Mouse (Mus musculus) olfactory bulb, adult 2 months (tissue): ENCODE results near the gene 9130213A22Rik. TPM values are rescaled to one million over a fixed set of nuclear protein-coding genes. Genes with fewer than 3 reads are reported as not detected.

Experiments
- H3K27ac ChIP-seq: fragments of 200-500 bp; 2 replicates; pipeline ENCODE4 v1.5.1; 2012; ENCODE audit warnings: low read depth, low read length; ENCODE audit not compliant: insufficient read depth
- H3K4me1 ChIP-seq: fragments of 200-500 bp; 2 replicates; pipeline ENCODE4 v1.6.1; 2012; ENCODE audit warnings: low read length; ENCODE audit not compliant: control insufficient read depth, insufficient read depth
- H3K4me3 ChIP-seq: fragments of 200-500 bp; 2 replicates; pipeline ENCODE4 v1.5.1; 2012; ENCODE audit warnings: mild to moderate bottlenecking, low read depth, low read length, moderate library complexity; ENCODE audit not compliant: insufficient read depth
- CTCF ChIP-seq: fragments of 200-500 bp; IDR thresholded peaks from 2 replicates; pipeline ENCODE4 v1.5.1; 2012; ENCODE audit warnings: low read depth, mild to moderate bottlenecking, low read length, moderate library complexity; ENCODE audit not compliant: insufficient read depth
- POLR2A ChIP-seq: fragments of 200-500 bp; IDR thresholded peaks from 2 replicates; pipeline ENCODE4 v1.6.1; 2012; ENCODE audit warnings: mild to moderate bottlenecking, low read depth, low read length, moderate library complexity; ENCODE audit not compliant: insufficient read depth
- WGBS: fragments of 180-500 bp; shearing (Covaris S2); methylation state at CpG from one replicate; pipeline ENCODE4 v1.1.7; 2018; 5-methylcytosine and 5-hydroxymethylcytosine counted together
- polyA plus RNA-seq: library from polyadenylated mRNA; stranded (reverse); fragments of >200 nt; gene quantifications from 2 replicates; pipeline ENCODE4 v1.2.4, GENCODE M21; 2012; ENCODE audit warnings: low replicate concordance; ENCODE audit not compliant: missing spikeins, insufficient read depth, insufficient read length

The 9130213A22Rik gene
- polyA plus RNA-seq, 1 experiment = not detected

- TF ChIP-seq POLR2A (no peak), CTCF (no peak)
- Histone ChIP-seq H3K4me1 (peaks cover 20% of the 10 kb centered on the region), H3K27ac (no peak within 1 kb of the TSS), H3K4me3 (peak within 1 kb of the TSS; percentile 78)
- WGBS = 24% methylated on average over 27 of the region's 27 CpGs
Measured at GRCm38 (mm10) chr11:69120221-69121000, 2.0 kb downstream of the 9130213A22Rik start, which contains the start of gene Hes7. Gene Hes7, plus strand, starts transcription at chr11:69120404.

GRCm38 (mm10) chr11:69119446-69120155 is 2.8 kb downstream of the 9130213A22Rik start:
- Histone ChIP-seq H3K4me3 (no peak overlapping the region), H3K4me1 (peaks cover 19% of the 10 kb centered on the region), H3K27ac (no peak overlapping the region)
- no peak for TF ChIP-seq POLR2A
- TF ChIP-seq CTCF = no peak
- 72% methylated on average over 14 of the region's 14 CpGs for WGBS

GRCm38 (mm10) chr11:69118765-69119164 is 3.6 kb downstream of the 9130213A22Rik start:
- TF ChIP-seq CTCF (no peak), POLR2A (no peak)
- Histone ChIP-seq H3K4me3 (peak overlapping the region; percentile 79; the same call in 1 of the 2 replicates), H3K27ac (no peak overlapping the region), H3K4me1 (peaks cover 19% of the 10 kb centered on the region)
- WGBS = 6% methylated on average over 15 of the region's 15 CpGs

- H3K27ac ChIP-seq = peak overlapping the region; percentile 68
- under 1% methylated on average over 45 of the region's 45 CpGs for WGBS
- peak overlapping the region; percentile 79 for H3K4me3 ChIP-seq
- H3K4me1 ChIP-seq = peaks cover 19% of the 10 kb centered on the region
- TF ChIP-seq CTCF (no peak), POLR2A (no peak)
Measured at GRCm38 (mm10) chr11:69117737-69118695, 4.4 kb downstream of the 9130213A22Rik start.

- no peak overlapping the region for H3K27ac ChIP-seq
- 60% methylated on average over 5 of the region's 5 CpGs for WGBS
- TF ChIP-seq CTCF = no peak
- TF ChIP-seq POLR2A = no peak
- peaks cover 19% of the 10 kb centered on the region for H3K4me1 ChIP-seq
- H3K4me3 ChIP-seq = no peak overlapping the region
Measured at GRCm38 (mm10) chr11:69116843-69117242, 5.5 kb downstream of the 9130213A22Rik start.

- Histone ChIP-seq H3K4me1 (peaks cover 6% of the 10 kb centered on the region), H3K27ac (no peak overlapping the region), H3K4me3 (no peak overlapping the region)
- TF ChIP-seq POLR2A = no peak
- TF ChIP-seq CTCF = no peak
- whole genome bisulfite sequencing = 84% methylated on average over 3 of the region's 3 CpGs
Measured at GRCm38 (mm10) chr11:69114621-69115020, 7.8 kb downstream of the 9130213A22Rik start.

GRCm38 (mm10) chr11:69114018-69114417 is 8.4 kb downstream of the 9130213A22Rik start:
- TF ChIP-seq POLR2A = no peak
- TF ChIP-seq CTCF = no peak
- WGBS = 75% methylated on average over 3 of the region's 3 CpGs

GRCm38 (mm10) chr11:69111865-69112264 is 10.5 kb downstream of the 9130213A22Rik start:
- 65% methylated on average over 4 of the region's 4 CpGs for WGBS
- TF ChIP-seq CTCF = no peak
- no peak for TF ChIP-seq POLR2A
- no peak overlapping the region for H3K4me3 ChIP-seq
- no peak overlapping the region for H3K27ac ChIP-seq
- peaks cover 6% of the 10 kb centered on the region for H3K4me1 ChIP-seq

More at GRCm38 (mm10) chr11:69114018-69114417, 8.4 kb downstream of the 9130213A22Rik start:
- Histone ChIP-seq H3K4me1 (peaks cover 7% of the 10 kb centered on the region), H3K4me3 (no peak overlapping the region), H3K27ac (no peak overlapping the region)
